Mouse (Mus musculus) liver, postnatal 0 days (tissue): Measurements from ENCODE around the gene Slc39a8. TPM values are rescaled to one million over a fixed set of nuclear protein-coding genes. Genes with fewer than 3 reads are reported as not detected.

Experiments
- ATAC-seq: fragments of 200-750 bp; cut with Nextera tagmentation; 2 replicates; pipeline ENCODE4 v1.8.0; 2017; ENCODE audit warnings: mild to moderate bottlenecking, moderate library complexity
- DNase-seq: peaks from one replicate; pipeline ENCODE4 v3.0.0-alpha.2; 2016
- H3K27ac ChIP-seq: fragments of 300-500 bp; sonication (generic); 2 replicates; pipeline ENCODE4 v1.5.1; 2014; ENCODE audit warnings: antibody characterized with exemption, moderate library complexity, mild to moderate bottlenecking, low read depth
- H3K27me3 ChIP-seq: fragments of 300-500 bp; sonication (generic); 2 replicates; pipeline ENCODE4 v1.6.1; 2014; ENCODE audit warnings: low read length, control low read depth, mixed read lengths; ENCODE audit not compliant: insufficient read depth
- H3K36me3 ChIP-seq: fragments of 300-500 bp; sonication (generic); replicated peaks from 2 replicates; pipeline ENCODE4 v1.6.1; 2014; ENCODE audit warnings: mild to moderate bottlenecking, control low read depth, low read length, moderate library complexity, mixed read lengths; ENCODE audit not compliant: insufficient read depth
- H3K4me1 ChIP-seq: fragments of 300-500 bp; sonication (generic); 2 replicates; pipeline ENCODE4 v1.6.1; 2014; ENCODE audit warnings: antibody characterized with exemption, mild to moderate bottlenecking, control low read depth; ENCODE audit not compliant: insufficient read depth
- H3K4me2 ChIP-seq: fragments of 300-500 bp; sonication (generic); 2 replicates; pipeline ENCODE4 v1.6.1; 2014; ENCODE audit warnings: low read depth, mild to moderate bottlenecking, low read length, moderate library complexity, mixed read lengths
- H3K4me3 ChIP-seq: fragments of 300-500 bp; sonication (generic); 2 replicates; pipeline ENCODE4 v1.5.1; 2014; ENCODE audit warnings: low read depth, low read length
- H3K9ac ChIP-seq: fragments of 300-500 bp; sonication (generic); replicated peaks from 2 replicates; pipeline ENCODE4 v1.6.1; 2014; ENCODE audit warnings: mild to moderate bottlenecking, moderate library complexity
- H3K9me3 ChIP-seq: fragments of 300-500 bp; sonication (generic); 2 replicates; pipeline ENCODE4 v1.6.1; 2016; ENCODE audit warnings: mild to moderate bottlenecking, control low read depth, low read length, mixed read lengths
- CTCF ChIP-seq: sonication (generic); IDR thresholded peaks from 2 replicates; pipeline ENCODE4 v1.5.1; 2016; ENCODE audit warnings: antibody characterized with exemption, low read depth
- EP300 ChIP-seq: IDR thresholded peaks from 2 replicates; pipeline ENCODE4 v1.6.1; 2016; ENCODE audit warnings: antibody characterized with exemption, low read depth, mild to moderate bottlenecking
- WGBS: fragments of 180-500 bp; shearing (Covaris S2); extraction: QIAGEN DNeasy Blood & Tissue Kit; methylation state at CpG from one replicate; pipeline ENCODE4 v1.1.7; 2014; ENCODE audit not compliant: insufficient replicate concordance; 5-methylcytosine and 5-hydroxymethylcytosine counted together
- polyA plus RNA-seq: library from polyadenylated mRNA; unstranded; fragments of >200 nt; fragmentation: Nextera tagmentation; extraction: Ambion mirVana; gene quantifications from 2 replicates; pipeline ENCODE4 v1.2.1, GENCODE M21; 2015

Slc39a8 gene
- polyA plus RNA-seq, 1 experiment from 2014 or later: 12.2 TPM

GRCm38 (mm10) chr3:135832496-135832895, 7.4 kb downstream of the Slc39a8 start:
- ATAC-seq: no peak

GRCm38 (mm10) chr3:135832907-135833306, 7.8 kb downstream of the Slc39a8 start:
- Histone ChIP-seq H3K36me3 (peaks cover 3% of the 10 kb centered on the region), H3K4me2 (no peak overlapping the region), H3K9ac (no peak overlapping the region), H3K27ac (no peak overlapping the region), H3K4me1 (0 out of 2 replicates have a peak, but pooled peaks cover 2% of the 10 kb centered on the region), H3K9me3 (no peaks in the 10 kb centered on the region), H3K27me3 (no peaks in the 10 kb centered on the region), H3K4me3 (no peak overlapping the region)
- ATAC-seq (no peak), DNase-seq (no peak)
- no peak for TF ChIP-seq EP300
- 70% methylated on average over 4 of the region's 4 CpGs for WGBS

More at GRCm38 (mm10) chr3:135832496-135832895, 7.4 kb downstream of the Slc39a8 start:
- WGBS: 85% methylated on average over 2 of the region's 2 CpGs
- 0 out of 2 replicates have a peak, but pooled peaks cover 3% of the 10 kb centered on the region for H3K4me1 ChIP-seq
- H3K27ac ChIP-seq: no peak overlapping the region
- TF ChIP-seq EP300: no peak
- TF ChIP-seq CTCF: no peak
- no peak for DNase-seq
- H3K4me2 ChIP-seq: no peak overlapping the region
- H3K4me3 ChIP-seq: no peak overlapping the region
- H3K27me3 ChIP-seq: no peaks in the 10 kb centered on the region
- peaks cover 3% of the 10 kb centered on the region for H3K36me3 ChIP-seq
- H3K9ac ChIP-seq: no peak overlapping the region
- no peaks in the 10 kb centered on the region for H3K9me3 ChIP-seq

GRCm38 (mm10) chr3:135834988-135835387, 9.9 kb downstream of the Slc39a8 start:
- Histone ChIP-seq H3K27me3 (no peaks in the 10 kb centered on the region), H3K9ac (no peak overlapping the region), H3K4me1 (no peaks in the 10 kb centered on the region), H3K4me2 (no peak overlapping the region), H3K4me3 (no peak overlapping the region), H3K36me3 (peaks cover 3% of the 10 kb centered on the region), H3K9me3 (no peaks in the 10 kb centered on the region), H3K27ac (no peak overlapping the region)
- TF ChIP-seq CTCF (no peak), EP300 (no peak)
- ATAC-seq: no peak
- WGBS: 86% methylated on average over 3 of the region's 3 CpGs
- no peak for DNase-seq

GRCm38 (mm10) chr3:135839535-135839934, 14.5 kb downstream of the Slc39a8 start:
- H3K36me3 ChIP-seq: no peaks in the 10 kb centered on the region
- H3K9me3 ChIP-seq: no peaks in the 10 kb centered on the region
- peaks cover 24% of the 10 kb centered on the region; the same call in 1 of the 2 replicates for H3K4me1 ChIP-seq

GRCm38 (mm10) chr3:135840185-135840584, 15.1 kb downstream of the Slc39a8 start:
- 97% methylated on average over 12 of the region's 12 CpGs for WGBS
- Histone ChIP-seq H3K27me3 (no peaks in the 10 kb centered on the region), H3K4me2 (no peak overlapping the region), H3K4me3 (no peak overlapping the region), H3K27ac (no peak overlapping the region), H3K9ac (no peak overlapping the region), H3K4me1 (peaks cover 29% of the 10 kb centered on the region), H3K9me3 (no peaks in the 10 kb centered on the region), H3K36me3 (no peaks in the 10 kb centered on the region)
- ATAC-seq (no peak), DNase-seq (no peak)
- TF ChIP-seq CTCF: no peak
- TF ChIP-seq EP300: no peak

More at GRCm38 (mm10) chr3:135839535-135839934, 14.5 kb downstream of the Slc39a8 start:
- no peak overlapping the region for H3K27ac ChIP-seq
- H3K27me3 ChIP-seq: no peaks in the 10 kb centered on the region
- H3K4me2 ChIP-seq: no peak overlapping the region
- DNase-seq: no peak
- no peak overlapping the region for H3K9ac ChIP-seq
- 91% methylated on average over 13 of the region's 13 CpGs for WGBS
- no peak overlapping the region for H3K4me3 ChIP-seq
- TF ChIP-seq CTCF (no peak), EP300 (no peak)
- no peak for ATAC-seq

- H3K4me3 ChIP-seq: no peak overlapping the region
- TF ChIP-seq CTCF: no peak
- TF ChIP-seq EP300: no peak
- peak overlapping the region; percentile 5; the same call in 1 of the 2 replicates for H3K4me2 ChIP-seq
- H3K36me3 ChIP-seq: no peaks in the 10 kb centered on the region; the same call in 1 of the 2 replicates
- ATAC-seq (peak; percentile 87), DNase-seq (no peak)
- no peaks in the 10 kb centered on the region for H3K27me3 ChIP-seq
- 54% methylated on average over 7 of the region's 7 CpGs for WGBS
- peaks cover 29% of the 10 kb centered on the region for H3K4me1 ChIP-seq
- no peak overlapping the region for H3K9ac ChIP-seq
- peak overlapping the region; percentile 49 for H3K27ac ChIP-seq
- H3K9me3 ChIP-seq: no peaks in the 10 kb centered on the region
Measured at GRCm38 (mm10) chr3:135841716-135842511, 16.8 kb downstream of the Slc39a8 start.
